Mouse (Mus musculus) 3T3-L1 (cell line): ENCODE measurements around the gene Ripor3.

ENCODE experiments used
- DNase-seq: peaks from one replicate; pipeline ENCODE4 v3.0.0-alpha.2; 2015; ENCODE audit warnings: low read depth, low spot score

Ripor3 gene

GRCm38 (mm10) chr2:167957539-167957938 lies 52.9 kb downstream of the Ripor3 start:
- DNase-seq, result peak; percentile 50

DNA sequence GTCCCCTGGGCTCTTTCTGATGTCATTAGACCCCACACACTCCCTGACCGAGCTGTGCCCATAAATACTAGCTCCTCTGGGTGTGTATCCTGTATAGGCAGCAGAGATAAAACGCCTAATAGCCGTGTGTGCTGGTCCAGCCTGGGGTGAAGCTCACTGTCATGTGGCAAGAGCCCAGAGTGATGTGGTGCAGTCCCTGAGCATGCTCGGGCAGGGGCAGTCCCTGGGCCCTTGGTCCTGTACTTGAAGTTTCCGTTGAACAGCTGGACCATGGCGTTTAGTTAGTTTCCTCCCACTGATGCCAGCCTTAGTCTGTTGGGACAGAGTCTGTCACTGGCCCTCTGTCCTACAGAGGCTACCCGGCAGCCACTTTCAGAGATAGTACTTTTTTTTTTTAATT lies 55.5 kb downstream of the Ripor3 start:
- DNase-seq, result no peak

DNA sequence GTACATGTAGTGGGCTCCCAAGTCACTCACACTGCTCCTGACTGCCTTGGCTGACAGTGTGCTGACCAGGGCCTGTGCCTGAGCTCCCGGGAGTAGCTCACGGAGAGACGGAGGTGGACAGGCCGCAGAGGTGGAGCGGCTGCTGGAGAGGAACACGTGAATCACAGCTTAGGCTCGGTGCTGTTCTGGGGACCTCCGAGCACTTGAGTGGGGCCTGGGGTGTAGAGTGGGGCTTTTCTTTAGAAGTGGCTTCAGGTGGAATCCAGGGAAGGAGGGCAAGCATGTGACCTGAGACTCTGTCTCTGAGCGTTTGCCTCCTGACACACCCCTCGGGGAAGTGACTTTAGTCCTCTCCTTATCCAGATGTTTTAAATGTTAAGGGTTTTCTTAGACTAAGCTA lies 56.6 kb downstream of the Ripor3 start:
- DNase-seq, result no peak

DNA sequence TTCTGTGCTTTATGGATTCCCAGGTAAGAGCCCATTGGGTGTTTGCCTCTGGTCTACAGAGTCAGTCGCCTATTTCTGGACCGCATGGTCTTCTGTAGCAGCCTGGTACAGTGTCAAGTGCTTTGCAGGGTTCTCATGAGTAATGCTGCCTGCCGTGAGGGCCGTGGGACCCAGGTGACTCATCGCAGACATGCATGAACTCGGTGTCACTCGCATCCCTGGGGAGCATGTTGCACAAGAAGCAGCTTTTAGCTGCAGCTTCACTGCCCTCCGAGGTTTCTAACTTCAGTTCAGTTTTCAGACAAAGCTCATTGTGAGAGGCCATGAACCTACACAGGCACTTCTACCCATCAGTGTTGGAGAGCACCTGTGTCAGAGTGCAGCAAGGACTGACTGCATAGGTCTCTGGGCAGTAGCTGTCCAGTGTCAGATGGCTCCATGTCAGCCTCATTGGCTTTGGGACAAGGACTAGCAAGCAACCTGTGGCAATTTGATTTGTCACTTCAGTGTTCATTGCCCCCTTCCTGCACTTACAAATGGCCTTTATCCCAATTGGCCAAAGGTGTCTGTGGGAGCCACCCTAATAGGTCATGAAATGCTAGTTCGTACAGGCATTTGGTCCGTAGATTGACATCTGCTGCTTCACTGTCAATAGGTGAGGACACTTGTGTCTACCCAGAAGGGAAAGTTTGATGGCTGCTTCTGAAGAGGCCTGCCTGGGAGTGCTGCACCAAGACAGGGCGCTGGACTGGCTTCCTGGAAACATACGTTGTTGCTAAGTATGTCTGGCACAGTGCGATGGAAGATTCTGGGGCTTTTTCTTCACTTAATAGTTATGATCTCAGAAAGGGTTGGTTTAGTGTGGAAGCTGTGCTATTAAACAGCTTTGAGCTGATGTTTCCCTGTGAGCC lies 58.9 kb downstream of the Ripor3 start:
- DNase-seq, result peak; percentile 93

- DNase-seq, result no peak
Observed at GRCm38 (mm10) chr2:167950681-167951080, 59.7 kb downstream of the Ripor3 start.

- no peak for DNase-seq
Observed at GRCm38 (mm10) chr2:167949808-167950207, 60.6 kb downstream of the Ripor3 start.

DNA sequence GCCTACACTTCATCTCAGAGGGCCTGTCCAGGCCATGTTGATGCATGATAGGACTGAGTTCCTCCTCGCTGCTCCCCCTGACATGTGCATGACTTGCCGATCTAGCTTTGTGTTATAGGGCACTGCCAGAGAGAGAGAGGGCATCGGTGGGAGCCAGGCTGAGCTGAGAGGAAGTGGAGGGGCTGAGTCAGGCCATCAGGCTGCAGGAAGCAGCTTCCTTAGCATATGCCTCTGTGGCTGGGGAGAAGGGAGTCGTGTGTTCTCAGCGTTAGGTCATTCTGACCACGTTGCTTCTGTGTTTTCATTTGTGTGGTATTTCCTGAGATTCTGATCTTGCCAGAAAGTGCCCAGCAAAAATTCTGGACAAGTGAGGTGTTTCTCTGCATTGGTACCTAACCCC lies 61.2 kb downstream of the Ripor3 start:
- peak; percentile 82 for DNase-seq

DNA sequence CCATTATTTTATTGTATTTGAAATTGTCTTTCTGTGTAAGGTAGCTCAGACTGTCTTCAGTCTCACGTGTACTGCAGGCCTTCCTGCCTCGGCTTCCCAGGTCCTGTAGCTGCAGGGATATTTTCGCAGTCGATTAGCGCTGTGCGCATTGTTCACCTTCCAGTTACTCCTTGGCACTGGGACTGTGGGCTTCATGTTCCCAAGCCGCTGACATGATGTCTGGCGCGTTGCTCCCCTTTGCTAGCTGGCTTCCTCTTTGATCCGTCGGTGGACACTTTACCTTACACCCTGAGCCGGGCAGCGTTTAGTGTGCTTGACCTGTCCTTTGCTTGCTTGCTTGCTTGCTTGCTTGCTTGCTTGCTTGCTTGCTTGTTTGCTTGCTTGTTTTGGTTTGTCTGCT lies 61.9 kb downstream of the Ripor3 start:
- no peak for DNase-seq

DNA sequence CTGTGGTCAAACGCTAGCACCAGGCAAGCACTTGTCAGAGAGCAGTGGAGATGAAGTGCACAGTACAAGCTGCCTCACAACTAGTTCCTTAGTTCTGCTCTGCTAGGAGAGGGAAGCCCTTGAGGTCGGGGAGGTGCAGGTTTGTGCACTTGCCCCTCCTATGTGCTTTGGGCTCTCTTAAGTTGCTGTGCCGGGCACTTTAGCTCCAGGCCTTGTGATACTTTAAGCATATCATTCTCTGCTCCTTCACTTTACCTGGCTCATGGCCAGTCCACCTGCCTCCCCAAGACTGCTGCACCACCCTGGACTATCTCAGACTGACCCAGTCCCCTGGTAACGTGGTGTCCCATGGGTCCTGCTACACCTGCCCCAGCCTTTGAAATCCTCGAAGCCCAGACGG lies 62.4 kb downstream of the Ripor3 start:
- no peak for DNase-seq

DNA sequence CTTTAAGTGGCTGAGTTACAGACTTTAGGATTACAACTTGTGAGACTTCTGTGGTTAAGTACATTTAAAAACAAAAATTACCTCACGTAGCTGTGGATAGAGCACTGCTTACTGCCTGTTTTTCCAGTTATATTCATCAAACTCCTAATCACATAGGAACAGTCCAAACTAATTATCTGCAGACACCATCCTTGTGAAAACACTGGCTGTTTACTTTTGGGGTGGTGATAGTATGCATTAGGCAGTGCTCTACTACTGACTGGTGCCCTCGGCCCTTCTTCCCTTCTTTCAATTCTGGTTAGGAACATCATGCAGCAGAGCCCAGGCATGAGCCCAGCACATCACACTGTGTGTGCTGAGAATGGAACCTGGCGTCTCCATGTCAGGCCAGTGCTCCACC lies 63.2 kb downstream of the Ripor3 start:
- DNase-seq, result no peak

DNA sequence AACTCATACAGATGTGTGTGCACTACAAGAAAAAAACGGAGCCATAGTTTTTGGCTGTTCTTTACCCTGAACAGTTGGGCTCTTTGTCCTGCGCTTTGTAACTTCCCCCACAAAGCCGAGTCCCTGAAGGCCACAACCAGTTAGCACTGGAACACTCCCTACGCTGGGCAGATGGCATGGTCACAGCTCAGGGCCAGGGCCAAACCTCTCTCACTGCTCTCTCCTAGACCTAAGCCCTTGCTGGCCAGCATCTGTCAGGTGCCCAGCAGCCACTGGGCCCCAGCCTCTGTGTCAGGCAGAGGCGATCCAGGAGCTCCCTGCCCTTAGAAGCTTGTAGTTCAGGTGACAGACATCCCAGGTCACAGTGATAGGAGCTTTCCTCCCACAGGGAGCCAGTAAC lies 65.0 kb downstream of the Ripor3 start:
- DNase-seq, result no peak

DNA sequence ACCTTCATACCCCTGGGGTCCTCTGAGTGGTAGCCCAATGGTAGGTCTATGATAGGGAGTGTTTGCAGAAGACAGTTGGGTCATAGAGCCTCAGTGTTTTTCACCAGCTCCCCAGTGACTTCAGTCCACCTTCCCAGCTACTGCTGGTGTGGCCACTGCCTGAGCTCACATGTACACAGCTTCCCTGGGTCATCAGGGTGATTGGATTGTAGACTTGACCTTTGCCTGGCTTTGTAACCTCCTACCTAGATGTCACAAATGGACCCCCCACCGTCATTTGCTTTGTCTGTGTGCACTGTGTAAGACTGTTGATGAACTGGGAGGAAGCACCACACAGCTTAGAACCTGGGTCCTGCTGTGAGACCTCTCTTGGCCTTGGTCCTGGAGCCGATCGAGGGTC lies 66.2 kb downstream of the Ripor3 start:
- no peak for DNase-seq

- DNase-seq, result no peak
Observed at GRCm38 (mm10) chr2:167942926-167943633, 67.3 kb downstream of the Ripor3 start.

DNA sequence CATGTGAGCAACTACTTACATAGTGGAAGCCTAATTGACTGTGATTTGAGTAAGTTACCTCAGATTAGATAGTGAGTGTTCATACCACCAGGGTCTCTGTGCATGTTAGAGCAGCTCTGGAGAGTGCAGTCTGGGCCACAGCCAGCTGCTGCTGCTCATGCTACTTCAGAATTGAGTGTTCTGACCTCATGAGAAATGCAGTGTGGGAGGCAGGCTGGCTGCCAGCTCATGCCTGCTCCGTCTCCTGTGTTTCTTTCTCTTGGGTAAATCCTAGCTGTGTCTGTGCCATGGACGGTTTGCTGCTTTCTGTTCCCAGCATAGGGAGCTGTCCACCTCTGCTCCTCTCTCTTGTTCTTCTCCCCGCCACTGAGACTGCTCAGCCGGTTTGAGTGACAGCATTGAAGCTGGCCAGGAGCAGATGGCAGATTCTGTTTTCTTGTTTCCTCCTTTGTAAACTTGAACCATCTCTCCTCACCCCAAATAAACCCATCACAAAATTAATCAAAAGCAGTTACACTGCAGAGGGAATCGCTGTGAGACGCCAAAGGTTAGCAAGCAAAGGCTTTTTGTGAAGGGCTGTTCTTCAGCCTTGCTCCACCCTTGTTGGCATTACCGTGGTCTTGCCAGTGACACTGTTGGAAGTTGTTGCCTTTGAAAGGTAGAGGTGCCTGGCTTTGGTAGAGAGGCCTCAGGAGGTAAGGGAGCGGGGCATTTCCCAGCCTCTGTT lies 68.1 kb downstream of the Ripor3 start:
- DNase-seq, result peak; percentile 92

DNA sequence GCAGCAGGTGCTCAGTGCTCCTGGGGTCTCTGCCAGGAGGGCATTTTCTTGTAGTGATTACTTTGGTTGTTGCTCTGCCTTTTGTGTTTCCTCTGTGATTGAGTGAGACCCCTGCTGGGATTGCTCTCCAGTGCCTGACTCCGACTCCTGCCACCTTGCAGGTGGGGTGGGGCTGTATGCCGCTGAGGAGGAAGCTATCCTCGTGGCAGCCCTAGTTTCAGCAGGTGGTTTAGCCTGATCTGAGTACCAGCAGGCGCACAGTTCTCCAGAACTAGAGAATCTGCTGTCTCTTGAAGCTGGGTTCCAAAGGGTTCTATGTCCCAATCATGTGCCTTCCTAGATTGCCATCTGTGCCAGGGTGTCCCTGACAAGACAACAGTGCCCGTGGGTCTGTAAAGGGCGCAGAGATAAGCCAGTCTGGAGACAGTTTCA lies 68.7 kb downstream of the Ripor3 start:
- no peak for DNase-seq

DNA sequence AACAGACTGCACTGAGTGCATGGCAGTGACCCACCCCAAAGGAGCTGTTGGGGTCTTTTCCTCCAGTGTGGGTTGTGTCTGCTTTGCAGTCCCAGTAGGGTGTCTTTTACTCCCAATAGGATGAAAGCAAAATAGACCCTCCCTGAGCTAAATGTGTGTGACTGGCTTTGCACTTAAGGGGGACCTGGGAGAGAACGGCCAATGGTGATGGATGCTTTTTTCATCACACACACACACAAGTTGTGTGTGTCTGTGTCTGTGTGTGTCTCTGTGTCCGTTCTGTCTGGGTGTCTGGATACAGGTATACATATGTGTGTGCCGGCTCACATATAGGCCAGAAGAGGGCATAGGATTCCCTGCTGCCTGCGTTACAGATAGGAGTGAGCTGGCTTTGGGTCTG lies 69.1 kb downstream of the Ripor3 start:
- DNase-seq, result no peak

- no peak for DNase-seq
Observed at GRCm38 (mm10) chr2:167940636-167941035, 69.8 kb downstream of the Ripor3 start.

- DNase-seq, result peak; percentile 87
Observed at GRCm38 (mm10) chr2:167939632-167940399, 70.6 kb downstream of the Ripor3 start.

DNA sequence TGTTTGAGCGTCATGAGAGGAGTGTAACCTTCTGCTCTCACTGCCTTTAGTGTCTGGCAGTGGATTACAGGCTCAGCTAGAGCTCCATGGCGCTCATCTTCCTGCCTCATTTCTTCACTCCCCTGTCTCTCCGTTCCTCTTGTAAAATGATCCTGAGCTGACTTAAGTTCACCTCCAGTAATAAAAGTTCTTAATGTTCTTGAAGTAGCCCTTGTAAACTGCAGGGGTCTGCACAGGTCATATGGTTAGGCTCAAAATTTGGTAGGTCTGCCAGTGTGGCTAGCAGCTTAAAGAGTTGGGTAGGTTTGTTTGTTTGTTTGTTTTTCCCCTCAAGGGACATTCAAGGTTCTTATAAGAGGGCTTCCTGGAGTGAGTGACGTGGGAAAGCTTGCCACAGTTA lies 71.2 kb downstream of the Ripor3 start:
- no peak for DNase-seq

DNA sequence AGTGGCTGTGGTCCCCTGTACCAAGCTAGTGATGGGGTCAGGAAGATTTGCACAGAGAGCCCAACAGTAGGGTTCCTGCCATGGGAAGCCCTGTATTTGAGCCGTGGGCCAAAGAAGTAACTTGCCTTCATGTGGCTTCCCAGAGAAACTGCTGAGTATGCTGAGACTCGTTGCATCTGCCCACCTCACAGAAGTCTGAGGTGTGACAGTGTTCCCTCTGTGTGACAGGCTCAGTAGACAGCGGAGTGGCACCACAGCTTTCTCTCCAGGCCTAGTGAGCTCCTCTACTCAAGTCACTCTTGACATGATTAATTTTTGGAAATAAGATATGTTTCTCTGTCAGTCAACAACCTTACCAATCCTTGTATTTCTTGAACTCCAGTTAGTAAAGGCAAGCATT lies 71.6 kb downstream of the Ripor3 start:
- DNase-seq, result no peak

GRCm38 (mm10) chr2:167935956-167936355 lies 74.5 kb downstream of the Ripor3 start:
- DNase-seq, result no peak

- DNase-seq, result no peak
Observed at GRCm38 (mm10) chr2:167933397-167933796, 77.0 kb downstream of the Ripor3 start.
